Mouse (Mus musculus): ENCODE data around the gene Gm14151. TPM values are rescaled to one million over a fixed set of nuclear protein-coding genes. Genes with fewer than 3 reads are reported as not detected.
"Not testable (repeated sequence)": the region's sequence is repeated elsewhere in the genome, so short reads cannot be mapped to it uniquely, and the experiment has no call there.

Gm14151 gene
- polyA plus RNA-seq (2012; rRNA removed), result 0.27 TPM in 1 of 2 replicates, not detected in the other

- not testable (repeated sequence) for DNase-seq (ENCODE audit: low read depth)
Measured at GRCm38 (mm10) chr2:151092250-151092649, at the start of gene Gm14151. Gm14151 (minus strand) TSS chr2:151092350.

GRCm38 (mm10) chr2:151097945-151098344, 5.8 kb upstream of the Gm14151 start, which contains the start of gene Gm14147:
Gm14147 (plus strand) TSS chr2:151098245.
- DNase-seq (ENCODE audit: low read depth), result not testable (repeated sequence)

GRCm38 (mm10) chr2:151056637-151057036, 35.5 kb downstream of the Gm14151 start:
- no peak for DNase-seq (ENCODE audit: low read depth)

DNA sequence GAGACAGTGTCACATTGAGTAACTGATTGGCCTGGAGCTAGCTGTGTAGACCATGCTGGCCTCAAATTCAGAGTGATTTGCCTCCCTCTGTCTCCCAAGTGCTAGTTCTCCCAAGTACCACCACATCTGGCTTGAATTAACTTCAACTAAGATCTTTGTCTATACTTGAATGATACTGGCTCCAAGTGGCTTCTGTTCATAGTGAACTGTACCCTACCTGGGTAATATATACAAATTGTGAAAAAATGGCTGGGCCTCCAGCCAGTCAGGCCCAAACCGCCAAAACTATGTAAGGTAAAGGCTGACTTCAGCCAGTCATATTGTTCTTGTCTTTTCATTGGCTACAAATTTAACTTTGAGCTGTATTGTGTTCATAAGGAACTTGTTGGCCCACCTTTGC, 51.7 kb downstream of the Gm14151 start:
- DNase-seq (ENCODE audit: low read depth), result no peak

GRCm38 (mm10) chr2:151039726-151040125, 52.4 kb downstream of the Gm14151 start:
- no peak for DNase-seq (ENCODE audit: low read depth)

DNA sequence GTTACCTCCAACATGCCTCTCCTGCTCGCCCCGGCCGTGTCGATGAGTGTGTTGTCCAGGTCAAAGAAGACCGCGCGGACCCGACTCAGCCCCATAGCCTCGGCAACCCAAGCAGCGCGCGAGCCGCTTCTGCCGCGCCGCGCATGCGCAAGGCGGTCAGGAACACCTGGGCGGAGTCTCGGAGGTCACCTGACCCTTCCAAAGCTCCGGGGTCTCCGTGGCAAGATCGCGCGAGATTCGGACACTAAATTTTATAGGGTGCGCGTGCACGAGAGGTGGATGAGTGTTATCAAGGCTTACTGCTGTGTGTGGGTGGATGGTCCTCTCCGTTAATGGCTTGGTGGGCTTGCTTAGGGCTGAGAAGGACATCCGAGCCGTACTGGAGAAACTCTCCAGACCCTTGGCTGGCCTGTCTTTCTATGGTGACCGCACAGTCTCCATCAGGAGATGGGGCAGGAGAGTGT, 52.9 kb downstream of the Gm14151 start, which contains the start of the genes Ninl and Nanp:
Gene Ninl, minus strand, starts transcription at position 151 of the 464 bp plus-strand sequence.
Gene Nanp, minus strand, starts transcription at position 167 of the 464 bp plus-strand sequence.
- peak; percentile 37 for DNase-seq (ENCODE audit: low read depth)

- DNase-seq (ENCODE audit: low read depth), result no peak
Measured at GRCm38 (mm10) chr2:151038811-151039222, 53.3 kb downstream of the Gm14151 start.

DNA sequence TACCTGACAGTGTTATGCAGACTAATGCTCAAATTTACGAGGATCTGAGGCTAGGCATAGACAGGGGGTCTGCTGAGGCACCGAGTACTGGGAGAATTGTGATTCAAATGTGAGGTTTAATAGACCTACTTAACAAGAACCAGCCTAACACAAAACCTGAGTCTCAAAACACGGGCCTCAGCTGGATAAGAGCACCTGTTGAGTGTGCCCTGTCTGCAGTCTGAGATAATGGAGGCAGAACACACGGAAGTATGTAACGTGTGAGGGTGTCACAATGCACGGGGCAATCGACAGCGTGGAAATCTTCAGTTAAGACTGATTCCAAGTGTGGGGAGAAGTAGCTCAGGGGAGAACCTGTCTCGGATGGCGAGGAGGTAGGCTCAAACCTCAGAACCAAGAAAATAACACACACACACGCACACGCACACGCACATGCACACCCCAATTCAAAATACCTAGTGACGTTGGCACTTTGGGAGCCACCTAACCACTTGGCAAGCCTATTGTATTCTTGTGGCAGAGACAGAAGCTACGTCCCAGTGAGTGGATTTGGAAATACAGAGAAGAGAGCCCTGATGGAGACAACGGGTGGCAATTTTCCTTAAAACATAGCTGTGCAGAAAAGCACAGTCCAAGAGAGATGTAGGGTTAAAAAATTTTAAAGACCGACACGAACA, 54.1 kb downstream of the Gm14151 start:
- DNase-seq (ENCODE audit: low read depth), result no peak

- no peak for DNase-seq (ENCODE audit: low read depth)
Measured at GRCm38 (mm10) chr2:151037292-151037691, 54.9 kb downstream of the Gm14151 start.

Other genes with a start within 250 kb of the Gm14151 start
- 216 and 225 TPM in 2 replicates for gene Abhd12, start 187.6 kb downstream of the Gm14151 start, polyA plus RNA-seq (2012; rRNA removed)
- gene Gins1, start 186.9 kb downstream of the Gm14151 start, polyA plus RNA-seq (2012; rRNA removed), result 1.2 and 1.7 TPM in 2 replicates
- 2.2 and 2.4 TPM in 2 replicates for gene Ninl, start 53.0 kb downstream of the Gm14151 start, polyA plus RNA-seq (2012; rRNA removed)
- gene Nanp, start 53.0 kb downstream of the Gm14151 start, polyA plus RNA-seq (2012; rRNA removed), result 3.3 and 3.4 TPM in 2 replicates
- gene Gm14147, start 5.9 kb upstream of the Gm14151 start, polyA plus RNA-seq (2012; rRNA removed), result 0.07 and 0.15 TPM in 2 replicates

Measured in gonadal fat pad, adult 2 months (tissue).